Mouse (Mus musculus) small intestine, adult 2 months (tissue): ENCODE results near the gene Ror1. TPM values are rescaled to one million over a fixed set of nuclear protein-coding genes. Genes with fewer than 3 reads are reported as not detected.

ENCODE experiments used
- H3K27ac ChIP-seq: fragments of 200-500 bp; 2 replicates; pipeline ENCODE4 v1.5.1; 2012; ENCODE audit warnings: low read depth, low read length, control low read depth, inconsistent platforms; ENCODE audit not compliant: insufficient read depth
- H3K27me3 ChIP-seq: fragments of 200-500 bp; 2 replicates; pipeline ENCODE4 v1.6.1; 2012; ENCODE audit warnings: mild to moderate bottlenecking, moderate library complexity, low read length, inconsistent platforms; ENCODE audit not compliant: control insufficient read depth, insufficient read depth
- H3K36me3 ChIP-seq: fragments of 200-500 bp; 2 replicates; pipeline ENCODE4 v1.6.1; 2012; ENCODE audit warnings: mild to moderate bottlenecking, low read length, control low read depth, inconsistent platforms; ENCODE audit not compliant: control insufficient read depth, insufficient read depth
- H3K4me1 ChIP-seq: fragments of 200-500 bp; 2 replicates; pipeline ENCODE4 v1.6.1; 2012; ENCODE audit warnings: low read length, inconsistent platforms, mixed read lengths; ENCODE audit not compliant: control insufficient read depth, insufficient read depth, insufficient read length
- H3K4me3 ChIP-seq: fragments of 200-500 bp; 2 replicates; pipeline ENCODE4 v1.5.1; 2012; ENCODE audit warnings: low read depth, mild to moderate bottlenecking, control low read depth, inconsistent platforms, low read length, moderate library complexity
- CTCF ChIP-seq: fragments of 200-500 bp; IDR thresholded peaks from 2 replicates; pipeline ENCODE4 v1.5.1; 2012; ENCODE audit warnings: low read depth, mild to moderate bottlenecking, control low read depth, inconsistent platforms, low read length, moderate library complexity, mixed read lengths; ENCODE audit not compliant: insufficient replicate concordance, insufficient read length; ENCODE audit errors: extremely low read depth
- POLR2A ChIP-seq: fragments of 200-500 bp; IDR thresholded peaks from 2 replicates; pipeline ENCODE4 v1.6.1; 2012; ENCODE audit warnings: low read depth, mild to moderate bottlenecking, control low read depth, inconsistent platforms, low read length, moderate library complexity
- WGBS: fragments of 180-500 bp; shearing (Covaris S2); methylation state at CpG from one replicate; pipeline ENCODE4 v1.1.7; 2018; 5-methylcytosine and 5-hydroxymethylcytosine counted together
- polyA plus RNA-seq: library from polyadenylated mRNA; depleted of rRNA; stranded (reverse); fragments of >200 nt; gene quantifications from 2 replicates; pipeline ENCODE4 v1.2.3, GENCODE M21; 2012

The Ror1 gene
- polyA plus RNA-seq, 1 experiment, result 0.43 TPM

GRCm38 (mm10) chr4:100126531-100127310 is 31.1 kb downstream of the Ror1 start:
- WGBS, result 85% methylated on average over 12 of the region's 12 CpGs
- TF ChIP-seq CTCF (no peak), POLR2A (no peak)
- Histone ChIP-seq H3K27ac (no peak overlapping the region), H3K4me1 (no peaks in the 10 kb centered on the region), H3K4me3 (no peak overlapping the region), H3K36me3 (no peaks in the 10 kb centered on the region), H3K27me3 (no peaks in the 10 kb centered on the region)

- TF ChIP-seq POLR2A (no peak), CTCF (no peak)
- WGBS, result 90% methylated on average over 12 of the region's 12 CpGs
- no peak overlapping the region for H3K27ac ChIP-seq
- H3K4me3 ChIP-seq, result no peak overlapping the region
- no peaks in the 10 kb centered on the region for H3K4me1 ChIP-seq
- H3K27me3 ChIP-seq, result no peaks in the 10 kb centered on the region
- no peaks in the 10 kb centered on the region for H3K36me3 ChIP-seq
These were observed 32.7 kb downstream of the Ror1 start for GRCm38 (mm10) chr4:100128026-100128922.

- no peak overlapping the region for H3K4me3 ChIP-seq
- no peaks in the 10 kb centered on the region for H3K4me1 ChIP-seq
- no peak for TF ChIP-seq POLR2A
- no peak for TF ChIP-seq CTCF
- H3K27ac ChIP-seq, result no peak overlapping the region
- H3K27me3 ChIP-seq, result no peaks in the 10 kb centered on the region
- H3K36me3 ChIP-seq, result no peaks in the 10 kb centered on the region
- WGBS, result 22% methylated on average over 5 of the region's 5 CpGs
These were observed 33.6 kb downstream of the Ror1 start for GRCm38 (mm10) chr4:100129201-100129600.

GRCm38 (mm10) chr4:100130771-100131475 is 35.3 kb downstream of the Ror1 start:
- Histone ChIP-seq H3K27me3 (no peaks in the 10 kb centered on the region), H3K4me1 (no peaks in the 10 kb centered on the region), H3K27ac (no peak overlapping the region), H3K36me3 (no peaks in the 10 kb centered on the region), H3K4me3 (no peak overlapping the region)
- TF ChIP-seq CTCF (no peak), POLR2A (no peak)
- 65% methylated on average over 3 of the region's 3 CpGs for WGBS

GRCm38 (mm10) chr4:100131488-100131887 is 35.9 kb downstream of the Ror1 start:
- no peak for TF ChIP-seq POLR2A
- no peak for TF ChIP-seq CTCF
- Histone ChIP-seq H3K27me3 (no peaks in the 10 kb centered on the region), H3K36me3 (no peaks in the 10 kb centered on the region), H3K27ac (no peak overlapping the region), H3K4me1 (no peaks in the 10 kb centered on the region), H3K4me3 (no peak overlapping the region)
- 83% methylated on average over 2 of the region's 2 CpGs for WGBS

- 74% methylated on average over 3 of the region's 3 CpGs for WGBS
- H3K4me1 ChIP-seq, result no peaks in the 10 kb centered on the region
- H3K4me3 ChIP-seq, result no peak overlapping the region
- H3K36me3 ChIP-seq, result no peaks in the 10 kb centered on the region
- H3K27ac ChIP-seq, result no peak overlapping the region
- no peaks in the 10 kb centered on the region for H3K27me3 ChIP-seq
- TF ChIP-seq CTCF, result no peak
- TF ChIP-seq POLR2A, result no peak
These were observed 36.7 kb downstream of the Ror1 start for GRCm38 (mm10) chr4:100132261-100132660.

GRCm38 (mm10) chr4:100136046-100136445 is 40.5 kb downstream of the Ror1 start:
- Histone ChIP-seq H3K27ac (no peak overlapping the region), H3K27me3 (no peaks in the 10 kb centered on the region), H3K4me1 (no peaks in the 10 kb centered on the region), H3K36me3 (no peaks in the 10 kb centered on the region), H3K4me3 (no peak overlapping the region)
- WGBS, result 51% methylated on average over 4 of the region's 4 CpGs
- TF ChIP-seq POLR2A, result no peak
- TF ChIP-seq CTCF, result no peak
